Mouse (Mus musculus): ENCODE measurements around the gene Olfr1423.
"Not testable (repeated sequence)": the region's sequence is repeated elsewhere in the genome, so short reads cannot be mapped to it uniquely, and the experiment has no call there.

Gene Olfr1423

GRCm38 (mm10) chr19:12041217-12041616, at the start of gene Olfr1423:
Olfr1423 (minus strand) TSS chr19:12041317.
- DNase-seq (ENCODE audit: low read depth) = no peak

- not testable (repeated sequence) for DNase-seq (ENCODE audit: low read depth)
These were observed 36.5 kb upstream of the Olfr1423 start, which contains the start of gene Olfr1425 for GRCm38 (mm10) chr19:12077631-12078030. Olfr1425 (minus strand) TSS chr19:12077731.

GRCm38 (mm10) chr19:12069546-12069945, 28.4 kb upstream of the Olfr1423 start:
- DNase-seq (ENCODE audit: low read depth) = not testable (repeated sequence)

- DNase-seq (ENCODE audit: low read depth) = not testable (repeated sequence)
These were observed 26.7 kb upstream of the Olfr1423 start for GRCm38 (mm10) chr19:12067806-12068205.

- DNase-seq (ENCODE audit: low read depth) = not testable (repeated sequence)
These were observed 21.5 kb upstream of the Olfr1423 start, which contains the start of gene Olfr1424 for GRCm38 (mm10) chr19:12062582-12062981. Olfr1424 (minus strand) TSS chr19:12062682.

- DNase-seq (ENCODE audit: low read depth) = no peak
These were observed 2.0 kb upstream of the Olfr1423 start for GRCm38 (mm10) chr19:12043163-12043562.

DNA sequence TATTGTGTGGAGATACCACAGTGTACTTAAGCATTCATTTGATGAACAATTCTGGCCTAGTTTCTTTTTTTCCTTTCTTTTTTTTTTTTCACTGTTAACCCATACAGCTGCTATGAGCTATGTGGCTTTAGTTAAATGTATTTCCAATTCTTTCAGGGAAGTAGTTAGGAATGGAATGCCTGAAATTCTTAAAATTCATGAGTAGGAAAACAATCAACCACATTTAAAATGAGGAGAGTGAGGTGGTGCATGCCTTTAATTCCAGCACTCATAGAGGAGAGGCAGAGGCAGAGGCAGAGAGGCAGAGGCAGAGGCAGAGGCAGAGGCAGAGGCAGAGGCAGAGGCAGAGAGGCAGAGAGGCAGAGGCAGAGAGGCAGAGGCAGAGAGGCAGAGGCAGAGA, 3.4 kb downstream of the Olfr1423 start:
- no peak for DNase-seq (ENCODE audit: low read depth)

GRCm38 (mm10) chr19:12026606-12027005, 14.5 kb downstream of the Olfr1423 start:
- DNase-seq (ENCODE audit: low read depth) = no peak

DNA sequence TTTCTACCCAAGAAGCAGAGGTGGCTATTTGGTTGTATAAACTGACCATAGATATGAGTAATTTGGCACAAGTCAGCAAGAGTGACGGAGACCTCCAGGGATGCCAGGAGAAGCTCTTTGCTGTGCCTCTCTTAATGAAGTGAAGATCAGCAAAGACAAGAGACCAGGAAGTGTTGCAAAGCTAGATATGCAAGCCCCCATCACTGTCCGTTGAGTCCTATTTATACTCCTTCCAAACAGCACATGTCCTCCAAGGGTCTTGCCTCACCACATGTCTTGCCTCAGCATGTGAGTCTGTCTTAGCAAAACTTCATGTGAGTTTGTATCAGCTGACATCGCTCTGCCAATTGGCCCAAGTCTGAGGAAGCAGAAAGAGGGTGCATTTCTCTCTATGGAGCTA, 15.8 kb downstream of the Olfr1423 start:
- DNase-seq (ENCODE audit: low read depth) = no peak

GRCm38 (mm10) chr19:12024149-12024548, 17.0 kb downstream of the Olfr1423 start:
- DNase-seq (ENCODE audit: low read depth) = no peak

DNA sequence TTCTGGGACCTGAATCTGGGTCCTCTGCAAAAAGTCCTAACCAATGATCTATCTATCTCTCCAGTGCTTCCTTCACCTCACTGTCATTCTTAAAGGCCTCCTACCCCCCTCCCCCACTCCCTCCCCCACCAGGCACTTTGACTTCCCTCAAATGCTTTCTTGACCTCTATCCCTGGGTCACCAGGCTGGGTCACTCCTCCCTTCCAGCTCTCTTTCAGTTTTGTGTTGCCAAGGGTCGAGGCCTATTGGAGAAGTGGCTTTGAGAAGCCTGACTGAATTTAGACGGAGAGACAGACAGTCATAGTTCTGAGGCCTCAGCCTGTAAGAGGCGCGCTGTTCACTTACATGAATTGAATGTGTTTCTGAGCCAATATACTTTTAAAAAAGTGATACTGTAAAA, 24.9 kb downstream of the Olfr1423 start:
- DNase-seq (ENCODE audit: low read depth) = no peak

DNA sequence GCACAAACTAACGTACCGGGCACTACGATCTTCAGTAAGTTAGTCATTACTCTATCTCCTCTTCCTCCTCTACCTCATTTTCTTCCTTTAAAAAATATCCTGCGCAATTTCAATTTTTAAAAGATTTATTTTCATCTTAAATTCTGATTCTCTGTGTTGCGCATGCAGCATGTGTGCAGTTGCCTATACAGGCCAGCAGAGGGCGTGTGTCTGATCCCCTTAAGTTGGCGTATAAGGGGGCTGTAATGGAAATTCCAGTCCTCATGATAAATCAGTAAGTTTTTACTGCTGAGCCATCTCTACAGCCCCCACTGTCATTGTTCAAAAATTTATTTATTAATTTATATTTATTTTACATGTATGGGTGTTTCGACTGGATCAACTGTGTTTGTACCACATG, 25.4 kb downstream of the Olfr1423 start:
- peak; percentile 38 for DNase-seq (ENCODE audit: low read depth)

DNA sequence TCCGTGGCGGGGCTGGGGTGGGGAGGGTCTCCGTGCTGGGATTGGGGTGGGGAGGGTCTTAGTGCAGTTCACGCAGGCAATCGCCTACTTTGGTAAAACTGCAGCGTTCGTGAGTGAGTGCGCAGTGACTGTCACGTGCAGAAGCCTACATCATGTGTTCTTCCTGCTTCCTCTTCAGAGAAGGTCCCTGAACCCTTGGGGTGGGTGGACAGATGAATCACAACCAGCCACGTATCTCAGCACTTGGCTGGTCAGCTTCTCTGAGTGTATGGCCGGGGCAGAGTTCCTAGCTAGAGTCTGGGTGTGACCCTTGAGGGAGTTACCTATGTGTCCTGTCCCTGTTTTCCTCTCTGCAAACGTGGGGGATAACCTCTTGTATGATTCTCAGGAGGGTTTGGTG, 27.9 kb downstream of the Olfr1423 start:
- peak; percentile 87 for DNase-seq (ENCODE audit: low read depth)

DNA sequence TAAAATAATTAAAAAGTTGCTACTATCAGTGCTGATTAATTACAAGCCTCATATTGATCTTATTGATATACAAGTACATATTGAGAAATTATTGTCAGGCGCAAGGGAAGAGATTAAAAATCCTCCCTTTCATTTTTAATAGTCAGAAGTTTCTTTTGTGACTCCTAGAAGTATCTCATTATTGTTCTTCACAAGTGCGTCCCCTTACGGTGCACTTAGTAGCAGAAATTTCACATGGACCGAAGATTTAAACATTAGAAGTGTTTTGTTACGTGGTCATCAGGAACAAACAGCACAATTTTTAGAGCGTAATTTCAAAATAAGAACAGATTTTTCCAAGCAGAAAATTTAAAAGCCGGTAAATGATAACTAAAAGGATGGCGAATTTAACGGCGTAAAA, 28.5 kb downstream of the Olfr1423 start:
- DNase-seq (ENCODE audit: low read depth) = peak; percentile 63

DNA sequence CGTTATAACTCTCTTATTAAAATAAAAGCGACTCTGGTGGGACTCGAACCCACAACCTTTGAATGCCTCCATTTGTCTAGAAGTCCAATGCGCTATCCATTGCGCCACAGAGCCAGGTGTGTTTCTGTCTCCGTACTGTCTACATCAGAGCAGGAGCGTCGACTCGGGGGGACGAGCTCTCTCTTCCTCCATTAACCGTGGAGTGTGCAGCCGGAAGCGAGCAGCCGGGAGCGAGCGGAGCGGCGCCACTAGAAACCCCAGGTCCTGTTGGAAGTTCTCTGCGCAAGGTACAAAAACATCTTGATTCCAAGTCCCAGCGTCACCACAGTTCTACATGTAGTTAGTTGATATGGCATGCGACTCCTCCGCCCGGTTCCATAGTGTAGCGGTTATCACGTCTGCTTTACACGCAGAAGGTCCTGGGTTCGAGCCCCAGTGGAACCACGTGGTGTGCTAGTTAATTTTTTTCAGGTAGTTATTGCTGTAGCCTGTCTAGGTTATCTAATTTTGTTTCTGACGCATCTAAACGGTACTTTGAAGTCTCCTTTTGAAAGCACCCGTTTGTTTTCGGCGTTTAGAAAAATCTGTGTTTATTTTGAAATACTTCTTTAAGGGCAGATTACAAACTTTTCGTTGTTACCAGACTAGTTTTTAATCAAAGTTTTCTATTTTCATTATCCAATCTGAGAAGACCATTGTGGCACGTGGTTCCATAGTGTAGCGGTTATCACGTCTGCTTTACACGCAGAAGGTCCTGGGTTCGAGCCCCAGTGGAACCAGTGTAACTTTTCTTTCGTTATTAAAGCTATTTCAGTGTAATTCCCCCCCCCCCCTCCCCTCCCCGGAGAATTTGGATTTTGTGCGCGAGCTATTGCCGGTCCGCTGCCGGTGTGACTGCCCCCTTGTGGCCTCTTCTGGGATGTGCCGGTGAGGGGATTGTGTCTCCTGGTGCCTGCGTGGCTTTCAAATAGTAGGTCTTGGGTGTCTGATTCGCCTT, 29.3 kb downstream of the Olfr1423 start:
- DNase-seq (ENCODE audit: low read depth) = peak; percentile 99

- DNase-seq (ENCODE audit: low read depth) = peak; percentile 96
These were observed 30.1 kb downstream of the Olfr1423 start for GRCm38 (mm10) chr19:12010916-12011559.

GRCm38 (mm10) chr19:12010281-12010771, 30.8 kb downstream of the Olfr1423 start:
- DNase-seq (ENCODE audit: low read depth) = peak; percentile 85

DNA sequence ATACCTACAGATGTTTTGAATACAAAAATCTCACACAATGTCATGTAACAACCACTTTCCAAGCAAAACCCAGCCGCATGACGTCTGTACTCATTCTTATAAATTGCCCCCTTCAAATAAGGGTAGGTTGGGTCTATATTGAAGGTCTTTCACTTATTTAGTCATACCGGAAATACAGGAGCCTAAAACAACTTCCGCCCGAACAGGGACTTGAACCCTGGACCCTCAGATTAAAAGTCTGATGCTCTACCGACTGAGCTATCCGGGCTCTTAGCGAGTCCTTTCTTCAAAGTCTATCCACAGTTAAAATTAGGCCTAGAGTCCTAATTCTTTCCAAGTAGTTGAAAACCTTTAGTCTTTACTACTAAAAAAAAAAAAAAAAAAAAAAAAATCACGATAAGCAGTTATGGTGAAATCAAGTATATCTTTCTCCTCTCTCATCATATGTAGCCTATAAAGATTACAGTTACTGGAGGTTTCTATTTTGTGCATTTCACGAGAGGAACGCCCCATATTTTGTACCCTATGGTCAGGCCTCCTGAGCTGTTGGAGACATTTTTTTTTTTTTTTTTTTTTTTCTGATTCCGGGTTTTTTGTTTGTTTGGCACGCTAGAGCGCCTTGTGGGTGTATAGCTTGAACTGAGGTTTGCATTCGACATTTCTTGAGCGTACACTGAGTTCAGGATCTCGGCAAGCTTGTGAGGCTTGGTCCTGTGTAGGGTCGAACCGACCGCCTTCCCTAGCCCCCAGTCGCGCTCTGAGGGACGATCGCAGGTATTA, 31.4 kb downstream of the Olfr1423 start:
- DNase-seq (ENCODE audit: low read depth) = peak; percentile 93

DNA sequence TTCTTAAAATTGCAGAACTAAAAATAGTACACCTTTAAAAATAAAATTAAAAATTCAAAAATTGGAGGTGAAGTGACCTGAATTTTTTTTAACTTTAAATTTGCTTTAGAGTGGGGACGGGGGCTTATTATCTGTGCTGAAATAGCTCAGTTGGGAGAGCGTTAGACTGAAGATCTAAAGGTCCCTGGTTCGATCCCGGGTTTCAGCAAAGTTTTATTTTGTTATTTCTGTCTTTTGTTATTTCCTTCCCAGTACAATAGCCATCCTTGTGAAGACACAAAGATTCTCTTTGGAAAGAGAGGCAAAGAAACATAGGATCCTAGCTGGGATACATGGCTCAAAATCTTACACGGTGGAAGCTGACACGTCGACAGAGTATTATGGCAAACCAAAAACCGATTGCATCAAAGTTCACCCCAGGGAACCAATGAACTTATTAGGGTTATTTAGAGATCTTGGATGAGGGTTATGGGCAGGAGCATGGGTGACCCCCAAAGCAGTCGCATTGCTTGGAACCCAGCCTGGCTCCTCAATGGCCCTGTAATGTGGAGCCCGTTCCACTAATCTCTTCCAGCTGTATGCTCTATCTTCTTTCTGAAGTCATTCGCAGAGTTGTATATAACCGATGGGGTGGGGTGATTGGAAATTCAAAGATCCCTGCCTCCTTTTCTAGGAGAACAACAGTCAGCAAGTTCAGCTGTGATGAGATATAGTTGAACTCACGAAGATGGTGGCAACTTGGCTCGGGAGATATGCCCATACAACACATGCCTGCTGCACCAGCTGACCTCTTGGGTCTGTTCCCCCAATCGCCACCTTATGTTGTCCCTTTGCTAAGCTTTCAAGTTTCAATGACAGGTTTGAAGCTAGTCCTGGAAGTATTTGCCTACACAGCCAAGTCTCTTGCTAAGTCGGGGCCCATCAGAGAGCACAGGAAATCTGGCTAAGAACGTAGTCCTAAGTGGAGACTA, 32.4 kb downstream of the Olfr1423 start:
- DNase-seq (ENCODE audit: low read depth) = peak; percentile 49

- DNase-seq (ENCODE audit: low read depth) = peak; percentile 89
These were observed 33.8 kb downstream of the Olfr1423 start for GRCm38 (mm10) chr19:12007105-12007931.

Data from NIH3T3 (cell line).